Mouse (Mus musculus): ENCODE measurements at regions not wholly inside any gene's neighbourhood (a gene's known extent, or its start where the extent isn't known, plus 50 kb on each side); places are given as distances from the start of the nearest gene placed in this dataset.

DNA sequence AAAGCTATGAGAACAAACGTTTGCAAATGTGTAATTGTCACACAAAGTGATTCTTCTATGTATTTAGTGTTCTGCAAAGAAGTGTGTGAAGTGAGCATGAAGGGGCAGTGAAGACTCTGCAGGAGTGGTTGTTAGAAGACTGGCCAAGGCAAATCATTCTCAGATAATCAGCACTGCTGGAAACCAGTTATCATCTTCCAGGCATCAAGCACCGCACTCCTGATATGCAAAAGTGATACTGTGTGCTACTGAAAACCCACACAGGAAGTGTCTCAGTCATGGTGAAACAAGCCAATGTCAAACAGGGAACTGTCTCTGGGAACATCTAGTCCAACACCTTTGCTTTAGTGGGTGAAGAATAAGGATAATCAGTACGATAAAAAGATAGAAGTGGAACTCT lies 427.9 kb upstream of the Cited2 start:
- TF ChIP-seq CTCF (conservative IDR thresholded peaks at IDR 0.05; ENCODE audit: low read length) (no peak), NANOG (IDR thresholded peaks at IDR 0.05; ENCODE audit: borderline replicate concordance, low read length) (no peak)
